Mouse (Mus musculus): ENCODE measurements around the gene Taf3.

Gene Taf3

GRCm38 (mm10) chr2:10048461-10048860, at the start of gene Taf3:
Taf3 (minus strand) TSS chr2:10048596.
- peak; percentile 88 for DNase-seq (ENCODE audit: extremely low spot score)

GRCm38 (mm10) chr2:10094327-10095100, 46.1 kb upstream of the Taf3 start:
- DNase-seq (ENCODE audit: extremely low spot score), result no peak

DNA sequence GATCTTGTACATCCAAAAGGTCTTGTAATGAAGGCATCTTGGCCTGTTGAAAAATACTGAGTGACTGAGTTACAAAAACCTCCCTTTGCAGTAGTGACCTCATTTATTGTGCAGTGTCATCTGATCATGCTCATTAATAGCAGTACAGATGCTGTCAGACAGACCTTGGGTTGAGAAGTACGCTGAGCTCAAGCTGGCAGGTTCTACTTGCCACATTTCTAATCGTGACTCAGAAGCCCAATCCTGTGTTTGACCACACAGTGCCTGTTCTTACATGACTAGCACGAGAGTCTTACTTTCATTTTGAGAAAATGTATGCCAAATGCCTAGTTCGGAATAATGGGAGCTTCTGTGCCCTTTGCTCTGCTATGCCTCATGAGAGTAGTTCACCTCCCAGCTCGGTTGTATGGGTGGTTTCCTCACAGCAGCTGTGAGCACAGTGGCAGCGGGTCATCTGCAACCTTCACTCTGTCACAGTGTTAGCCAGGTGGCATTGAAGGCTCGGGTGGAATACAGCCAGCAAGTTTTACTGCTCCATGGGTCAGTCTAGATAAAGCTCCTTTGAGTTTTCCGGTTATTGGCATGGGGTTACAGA, 39.0 kb upstream of the Taf3 start:
- no peak for DNase-seq (ENCODE audit: extremely low spot score)

DNA sequence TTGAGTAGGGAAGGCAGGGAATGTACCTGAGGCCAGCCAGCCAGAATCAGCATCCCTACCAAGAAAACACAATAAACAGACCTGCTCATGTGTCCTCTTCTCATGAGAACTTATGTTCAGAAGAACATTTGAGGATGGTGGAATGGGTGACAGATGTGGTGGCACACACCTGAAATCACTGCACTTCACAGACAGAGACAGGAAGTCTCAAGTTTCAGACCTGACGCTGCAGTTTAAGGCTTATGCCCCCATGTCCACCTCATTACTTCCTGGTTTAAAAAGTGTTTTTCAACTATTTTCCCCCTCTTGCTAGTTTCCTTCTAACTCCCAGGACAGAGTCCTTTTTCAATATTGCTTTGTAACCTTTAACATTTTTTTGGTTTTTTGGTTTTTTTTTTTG, 34.3 kb upstream of the Taf3 start:
- DNase-seq (ENCODE audit: extremely low spot score), result no peak

DNA sequence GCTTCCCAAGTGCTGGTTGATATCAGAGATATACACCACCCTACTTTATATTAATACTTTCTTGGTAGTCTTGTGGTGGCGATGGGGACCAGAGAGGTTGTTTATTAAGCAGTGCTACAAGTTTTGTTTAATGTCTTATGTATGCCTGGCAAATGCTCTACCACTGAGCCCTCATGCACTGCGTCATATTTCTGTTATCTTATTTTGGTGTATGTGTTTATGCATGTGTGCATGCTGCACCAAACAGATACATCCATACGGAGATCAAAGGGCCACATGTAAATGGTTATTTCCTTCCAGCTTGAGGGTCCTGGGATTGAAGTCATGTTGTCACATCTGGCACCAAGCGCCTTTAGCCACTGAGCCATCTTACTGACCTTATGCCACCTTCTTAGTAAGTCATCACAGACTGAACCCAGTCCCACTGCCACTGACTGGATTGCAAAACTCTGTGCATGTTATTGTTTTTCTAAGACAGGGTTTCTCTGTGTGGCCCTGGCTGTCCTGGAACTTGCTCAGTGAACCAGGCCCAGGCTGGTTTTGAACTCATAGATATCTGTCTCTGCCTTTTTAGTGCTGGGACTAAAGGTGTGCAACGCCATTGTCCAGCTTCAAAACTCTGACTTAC, 33.2 kb upstream of the Taf3 start:
- no peak for DNase-seq (ENCODE audit: extremely low spot score)

DNA sequence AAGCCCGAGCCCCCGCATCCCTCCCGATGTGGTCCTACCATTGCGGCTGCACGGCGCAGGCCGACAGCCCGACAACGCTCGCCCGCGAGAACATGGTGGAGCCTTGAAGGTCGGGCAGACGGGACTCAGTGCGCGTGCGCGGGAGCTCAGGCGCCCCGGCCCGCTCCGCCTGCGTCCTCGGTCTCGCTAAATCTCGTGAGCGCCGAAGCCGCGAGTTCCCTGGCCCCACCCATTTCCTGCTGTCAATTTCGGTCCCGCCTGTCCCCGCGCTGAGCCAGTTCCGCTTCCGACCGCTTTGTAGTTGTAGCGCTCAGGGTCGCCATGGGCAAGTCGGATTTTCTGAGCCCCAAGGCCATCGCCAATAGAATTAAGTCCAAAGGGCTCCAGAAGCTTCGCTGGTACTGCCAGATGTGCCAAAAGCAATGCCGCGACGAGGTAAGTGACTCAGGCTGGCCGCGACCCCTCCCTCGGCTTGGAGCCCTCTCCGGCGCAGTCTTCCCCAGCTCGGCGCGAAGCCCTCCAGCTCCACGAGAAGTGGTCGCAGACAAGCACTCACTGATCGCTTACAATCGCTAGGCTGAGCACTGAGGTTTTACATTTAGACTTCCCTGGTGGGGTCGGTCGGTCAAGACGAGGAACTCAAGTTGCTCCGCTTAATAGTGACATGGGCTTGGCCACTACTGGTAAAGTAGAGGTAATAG, 32.1 kb upstream of the Taf3 start, which contains the start of the genes Atp5c1 and Kin:
TSS of gene Atp5c1 (minus strand) at position 201 of the 701 bp plus-strand sequence.
TSS of gene Kin (plus strand) at position 284 of the 701 bp plus-strand sequence.
- peak; percentile 97 for DNase-seq (ENCODE audit: extremely low spot score)

DNA sequence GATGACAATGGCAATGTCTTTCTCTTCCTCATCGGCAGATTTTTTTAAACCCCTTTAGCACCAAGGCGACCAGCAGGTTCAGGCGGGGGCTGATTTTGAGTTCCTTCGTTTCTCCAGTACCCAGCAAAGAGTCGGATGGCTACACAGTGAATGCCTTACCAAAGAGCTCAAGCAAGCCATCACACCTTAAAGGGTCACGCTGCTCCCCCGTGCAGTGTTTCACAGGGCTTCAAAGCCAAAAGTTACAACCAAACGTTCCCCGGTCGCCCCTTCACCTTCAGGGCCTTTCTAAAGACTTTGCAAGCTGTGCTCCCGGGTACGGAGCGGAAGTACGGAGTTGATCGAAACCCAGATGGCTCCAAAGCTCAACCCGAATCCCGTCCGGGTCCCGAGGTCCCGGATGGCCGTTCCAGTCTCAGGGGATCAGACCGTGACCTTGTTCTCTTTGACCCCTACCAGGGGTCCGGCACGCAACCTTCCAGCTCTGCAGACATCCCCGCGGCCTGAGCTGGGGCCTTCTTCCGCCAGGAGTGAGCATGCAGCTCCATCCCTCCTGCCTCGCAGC, 31.4 kb upstream of the Taf3 start:
- no peak for DNase-seq (ENCODE audit: extremely low spot score)

GRCm38 (mm10) chr2:10076675-10077074, 28.3 kb upstream of the Taf3 start:
- no peak for DNase-seq (ENCODE audit: extremely low spot score)

DNA sequence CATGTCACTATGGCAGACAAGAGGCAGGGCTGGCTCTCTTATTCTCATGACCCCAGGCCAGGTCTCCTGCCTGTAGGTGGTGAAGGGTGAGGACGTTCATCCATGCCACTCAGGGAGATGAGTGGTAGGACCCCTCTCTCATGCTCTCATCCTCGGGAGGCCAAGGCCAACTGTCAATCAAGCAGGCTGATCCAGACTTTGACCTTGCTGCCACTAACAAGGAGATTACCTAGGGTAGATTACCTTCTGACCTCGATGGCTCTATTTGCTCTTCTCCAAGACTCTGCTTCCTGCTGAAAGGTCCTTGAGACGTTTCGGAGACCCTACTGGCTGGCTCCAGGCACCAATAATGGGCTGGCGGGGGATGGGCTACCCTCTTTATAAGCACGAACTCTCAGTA, 26.1 kb upstream of the Taf3 start:
- DNase-seq (ENCODE audit: extremely low spot score), result no peak

DNA sequence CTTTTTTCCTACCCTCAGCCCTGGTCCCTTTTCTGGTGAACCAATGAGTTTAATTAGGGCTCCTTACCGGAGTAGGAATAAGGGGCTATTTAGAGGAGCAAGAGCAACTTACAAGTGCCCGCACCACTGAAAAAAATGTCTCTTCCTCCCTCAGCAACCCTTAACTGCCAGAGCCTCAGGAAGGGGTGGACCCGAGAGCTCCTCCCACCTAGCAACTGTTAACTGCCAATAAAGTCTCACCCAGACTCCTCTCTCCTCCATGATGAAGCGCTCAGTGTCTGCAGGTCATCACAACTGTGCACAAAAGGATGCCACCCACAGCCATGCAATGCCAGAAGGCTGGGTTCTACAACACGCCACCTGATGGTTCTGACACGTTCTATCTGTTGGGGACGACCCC, 23.4 kb upstream of the Taf3 start:
- DNase-seq (ENCODE audit: extremely low spot score), result no peak

DNA sequence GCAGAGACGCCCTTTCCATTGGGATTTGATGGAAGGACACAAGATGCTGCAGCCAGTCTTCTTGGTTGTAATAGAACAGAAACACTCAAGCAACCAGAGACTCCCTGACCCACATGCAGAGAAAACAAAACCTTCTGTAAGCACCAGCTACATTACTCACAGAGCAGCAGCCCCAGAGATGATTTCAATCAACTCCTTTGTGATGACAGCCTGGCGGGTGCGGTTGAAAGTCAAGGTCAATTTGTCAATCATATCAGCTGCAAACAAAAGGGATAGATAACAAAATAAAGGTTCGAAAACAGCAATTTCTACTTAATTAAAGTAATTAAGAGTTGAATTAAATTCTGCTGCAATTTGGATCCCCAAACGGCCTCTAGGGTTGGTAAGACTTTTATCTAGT, 10.4 kb upstream of the Taf3 start:
- no peak for DNase-seq (ENCODE audit: extremely low spot score)

- no peak for DNase-seq (ENCODE audit: extremely low spot score)
Observed at GRCm38 (mm10) chr2:10051996-10052395, 3.6 kb upstream of the Taf3 start.

DNA sequence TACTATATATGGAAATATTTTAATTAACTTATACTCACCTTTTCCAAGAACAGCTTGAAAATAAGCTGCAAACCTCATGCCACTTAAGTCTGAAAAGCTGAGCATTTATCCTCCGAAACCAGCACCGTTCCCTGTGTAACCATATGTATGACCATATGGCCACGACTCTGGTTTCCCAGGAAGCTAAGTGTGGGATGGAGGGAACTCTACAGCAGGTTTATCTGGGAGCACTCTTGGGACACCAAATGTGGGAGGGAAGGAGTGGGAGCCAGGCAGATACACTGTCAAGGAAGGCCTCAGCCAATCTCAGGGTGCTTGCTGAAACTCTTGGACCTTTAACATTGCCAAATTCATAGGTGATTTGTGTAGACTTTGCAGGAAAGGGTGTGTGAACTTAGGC, 2.5 kb upstream of the Taf3 start:
- no peak for DNase-seq (ENCODE audit: extremely low spot score)

DNA sequence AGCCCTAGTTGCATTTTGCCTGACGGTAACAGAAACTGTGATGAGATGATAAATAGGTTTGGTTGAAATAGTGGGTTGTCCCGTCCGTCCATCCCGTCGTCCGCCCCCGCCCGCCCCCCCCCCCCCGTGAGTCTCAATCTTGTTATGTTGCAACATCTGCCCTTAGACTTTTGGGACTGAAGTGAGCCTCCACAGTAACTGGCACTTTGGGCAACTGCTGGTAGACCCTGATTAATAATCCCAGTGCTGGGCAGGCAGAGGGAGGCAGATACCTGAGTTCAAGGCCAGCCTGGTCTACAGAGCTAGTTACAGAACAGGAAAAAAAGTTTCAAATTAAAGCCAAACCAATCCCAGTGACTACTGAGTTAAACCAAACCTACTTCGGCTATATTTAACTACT, 1.1 kb upstream of the Taf3 start:
- no peak for DNase-seq (ENCODE audit: extremely low spot score)

DNA sequence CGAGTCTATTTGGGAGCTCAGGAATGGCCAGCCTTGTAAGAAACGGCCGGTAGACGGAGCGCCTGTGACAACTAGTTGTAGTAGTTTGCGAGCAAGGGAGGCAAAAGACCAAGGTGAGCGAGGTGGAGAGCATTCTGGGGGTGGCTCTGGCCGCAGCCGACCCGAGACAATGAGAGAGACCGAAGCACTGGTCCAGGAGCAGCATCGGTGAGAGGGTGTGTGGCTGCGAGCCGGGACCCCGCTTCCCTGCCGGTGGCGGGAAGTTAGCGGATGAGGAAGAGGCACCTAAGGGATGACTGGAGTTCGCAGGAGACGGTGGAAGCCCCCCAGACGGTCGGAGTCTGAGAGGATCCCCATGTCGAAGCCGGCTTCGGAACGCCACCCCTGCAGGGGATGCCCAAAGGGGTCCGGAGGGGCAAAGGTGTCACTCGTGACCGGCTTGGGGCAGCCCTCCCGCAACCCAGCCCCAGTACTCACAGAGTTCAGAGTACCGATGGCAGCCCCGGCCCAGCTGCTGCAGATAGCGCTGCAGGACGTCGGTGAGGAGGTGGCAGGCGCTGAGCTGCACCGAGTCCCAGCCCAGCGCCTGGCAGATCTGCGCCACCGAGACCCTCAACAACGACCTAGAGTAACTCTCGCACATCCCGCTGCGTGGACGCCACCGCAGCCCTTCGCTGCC, 499 bp downstream of the Taf3 start:
- DNase-seq (ENCODE audit: extremely low spot score), result peak; percentile 42

- no peak for DNase-seq (ENCODE audit: extremely low spot score)
Observed at GRCm38 (mm10) chr2:10034976-10035375, 13.4 kb downstream of the Taf3 start.

DNA sequence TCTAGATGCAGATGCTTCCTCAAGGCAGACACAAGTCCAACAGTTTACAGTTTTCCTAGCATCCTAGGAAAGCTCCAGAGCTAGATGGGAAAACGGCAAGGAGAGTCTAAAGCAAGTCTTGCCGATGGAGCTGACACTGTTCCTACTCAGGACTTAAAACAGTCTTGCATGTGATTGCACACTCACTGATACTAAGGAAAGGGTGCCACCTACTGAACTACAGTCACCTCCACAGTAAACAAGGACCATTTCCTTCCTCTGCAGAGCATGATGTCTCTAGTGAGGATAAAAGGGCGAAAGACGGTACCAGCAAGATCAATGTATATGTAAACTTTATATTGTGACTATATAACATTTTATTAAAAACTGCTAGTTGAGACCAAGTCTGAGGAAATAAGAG, 14.7 kb downstream of the Taf3 start:
- DNase-seq (ENCODE audit: extremely low spot score), result no peak

- DNase-seq (ENCODE audit: extremely low spot score), result no peak
Observed at GRCm38 (mm10) chr2:10029755-10030154, 18.6 kb downstream of the Taf3 start.

GRCm38 (mm10) chr2:10024264-10024663, 24.1 kb downstream of the Taf3 start:
- DNase-seq (ENCODE audit: extremely low spot score), result no peak

DNA sequence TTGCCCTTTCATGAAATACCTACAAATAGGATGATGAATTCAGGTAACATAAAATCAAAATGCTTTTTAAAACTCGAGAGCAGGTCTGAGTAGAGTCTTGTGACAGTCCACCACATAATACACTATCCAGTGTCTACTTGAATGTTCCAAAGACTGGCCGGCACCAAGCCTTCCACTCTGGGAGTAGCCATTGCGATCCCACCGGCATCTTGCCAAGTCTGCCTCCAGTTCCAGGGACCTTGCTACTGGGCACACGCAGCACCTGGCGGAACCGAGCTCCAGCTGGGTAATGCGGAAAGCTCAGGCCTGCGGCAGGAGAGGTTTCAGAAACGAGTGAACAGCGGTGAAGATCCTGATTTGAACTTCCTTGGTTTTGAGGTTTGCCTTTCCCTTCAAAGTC, 27.1 kb downstream of the Taf3 start:
- no peak for DNase-seq (ENCODE audit: extremely low spot score)

- no peak for DNase-seq (ENCODE audit: extremely low spot score)
Observed at GRCm38 (mm10) chr2:10014951-10015635, 33.3 kb downstream of the Taf3 start.

Measured in embryo, embryonic 9.5 days (tissue).